Mouse (Mus musculus) midbrain, embryonic 11.5 days (tissue): ENCODE results near the gene Prl2c5. TPM values are rescaled to one million over a fixed set of nuclear protein-coding genes. Genes with fewer than 3 reads are reported as not detected.
"Not testable (repeated sequence)": the region's sequence is repeated elsewhere in the genome, so short reads cannot be mapped to it uniquely, and the experiment has no call there.

ENCODE experiments used
- ATAC-seq: fragments of 200-750 bp; cut with Nextera tagmentation; 2 replicates; pipeline ENCODE4 v1.8.0; 2017; ENCODE audit warnings: moderate TSS enrichment, moderate library complexity; ENCODE audit not compliant: low FRiP score
- DNase-seq: peaks from one replicate; pipeline ENCODE4 v3.0.0; 2015; ENCODE audit warnings: low spot score; ENCODE audit errors: missing footprints
- H3K27ac ChIP-seq: fragments of 300-500 bp; sonication (generic); 2 replicates; pipeline ENCODE4 v1.5.1; 2014; ENCODE audit warnings: low read depth, low read length
- H3K27me3 ChIP-seq: fragments of 300-500 bp; sonication (generic); 2 replicates; pipeline ENCODE4 v1.6.1; 2014; ENCODE audit warnings: mild to moderate bottlenecking, low read length, moderate library complexity, mixed read lengths; ENCODE audit not compliant: control insufficient read depth, insufficient read depth
- H3K36me3 ChIP-seq: fragments of 300-500 bp; sonication (generic); 2 replicates; pipeline ENCODE4 v1.6.1; 2014; ENCODE audit warnings: mild to moderate bottlenecking, low read length, moderate library complexity, mixed read lengths; ENCODE audit not compliant: control insufficient read depth, insufficient read depth
- H3K4me1 ChIP-seq: fragments of 300-500 bp; sonication (generic); 2 replicates; pipeline ENCODE4 v1.6.1; 2014; ENCODE audit warnings: low read length; ENCODE audit not compliant: control insufficient read depth, insufficient read depth
- H3K4me2 ChIP-seq: fragments of 300-500 bp; sonication (generic); 2 replicates; pipeline ENCODE4 v1.6.1; 2014; ENCODE audit warnings: mild to moderate bottlenecking, moderate library complexity
- H3K4me3 ChIP-seq: fragments of 300-500 bp; sonication (generic); 2 replicates; pipeline ENCODE4 v1.5.1; 2014; ENCODE audit warnings: low read depth, low read length
- H3K9ac ChIP-seq: fragments of 300-500 bp; sonication (generic); 2 replicates; pipeline ENCODE4 v1.6.1; 2014; ENCODE audit warnings: low read length
- H3K9me3 ChIP-seq: fragments of 300-500 bp; sonication (generic); 2 replicates; pipeline ENCODE4 v1.6.1; 2016; ENCODE audit warnings: low read length; ENCODE audit not compliant: control insufficient read depth
- WGBS: fragments of 180-500 bp; shearing (Covaris S2); extraction: QIAGEN DNeasy Blood & Tissue Kit; methylation state at CpG from one replicate; pipeline ENCODE4 v1.1.7; 2014; 5-methylcytosine and 5-hydroxymethylcytosine counted together
- polyA plus RNA-seq: library from polyadenylated mRNA; unstranded; fragments of >200 nt; fragmentation: Nextera tagmentation; extraction: Ambion mirVana; gene quantifications from 2 replicates; pipeline ENCODE4 v1.2.1, GENCODE M21; 2014

The Prl2c5 gene
- not detected in 2 replicates for polyA plus RNA-seq

GRCm38 (mm10) chr13:13182415-13182814, at the start of gene Prl2c5:
Prl2c5 (plus strand) TSS chr13:13182715.
- H3K4me2 ChIP-seq = not testable (repeated sequence)

GRCm38 (mm10) chr13:13162777-13163485, 19.6 kb upstream of the Prl2c5 start:
- H3K9me3 ChIP-seq, H3K4me1 ChIP-seq, DNase-seq, H3K27ac ChIP-seq, H3K4me3 ChIP-seq, H3K27me3 ChIP-seq, H3K4me2 ChIP-seq, H3K36me3 ChIP-seq, ATAC-seq, H3K9ac ChIP-seq: not testable (repeated sequence)
- 66% methylated on average over 4 of the region's 7 CpGs for WGBS

More at GRCm38 (mm10) chr13:13182415-13182814, at the start of gene Prl2c5:
- H3K9ac ChIP-seq, DNase-seq, H3K27me3 ChIP-seq, H3K4me3 ChIP-seq, H3K9me3 ChIP-seq, H3K4me1 ChIP-seq, ATAC-seq, H3K27ac ChIP-seq, H3K36me3 ChIP-seq: not testable (repeated sequence)
- 59% methylated on average over 2 of the region's 2 CpGs for WGBS

GRCm38 (mm10) chr13:13168631-13169030, 13.9 kb upstream of the Prl2c5 start:
- not testable (repeated sequence) for H3K27ac ChIP-seq, H3K27me3 ChIP-seq, DNase-seq

GRCm38 (mm10) chr13:13173616-13174136, 8.8 kb upstream of the Prl2c5 start:
- not testable (repeated sequence) for H3K27ac ChIP-seq, H3K36me3 ChIP-seq, H3K4me2 ChIP-seq, H3K9me3 ChIP-seq, H3K27me3 ChIP-seq, DNase-seq, H3K4me3 ChIP-seq, H3K9ac ChIP-seq, ATAC-seq, H3K4me1 ChIP-seq
- WGBS = 70% methylated on average over 1 of the region's 1 CpGs

More at GRCm38 (mm10) chr13:13168631-13169030, 13.9 kb upstream of the Prl2c5 start:
- not testable (repeated sequence) for H3K4me3 ChIP-seq, H3K4me1 ChIP-seq, H3K4me2 ChIP-seq, ATAC-seq, H3K36me3 ChIP-seq, H3K9ac ChIP-seq, H3K9me3 ChIP-seq
- WGBS = 75% methylated on average over 2 of the region's 2 CpGs

GRCm38 (mm10) chr13:13175736-13176135, 6.8 kb upstream of the Prl2c5 start:
- not testable (repeated sequence) for H3K4me3 ChIP-seq, H3K9ac ChIP-seq, H3K36me3 ChIP-seq, H3K4me2 ChIP-seq, H3K27ac ChIP-seq, H3K9me3 ChIP-seq, H3K4me1 ChIP-seq, ATAC-seq, H3K27me3 ChIP-seq, DNase-seq
- 83% methylated on average over 2 of the region's 2 CpGs for WGBS

- not testable (repeated sequence) for H3K9ac ChIP-seq, H3K9me3 ChIP-seq, H3K4me2 ChIP-seq, H3K4me1 ChIP-seq, DNase-seq, ATAC-seq, H3K27me3 ChIP-seq, H3K27ac ChIP-seq, H3K4me3 ChIP-seq, H3K36me3 ChIP-seq
Measured at GRCm38 (mm10) chr13:13211168-13211567, 28.7 kb downstream of the Prl2c5 start.

- 95% methylated on average over 2 of the region's 2 CpGs for WGBS
- not testable (repeated sequence) for H3K27ac ChIP-seq, H3K36me3 ChIP-seq, H3K4me3 ChIP-seq, ATAC-seq, H3K27me3 ChIP-seq, H3K9me3 ChIP-seq, H3K9ac ChIP-seq, H3K4me1 ChIP-seq, DNase-seq, H3K4me2 ChIP-seq
Measured at GRCm38 (mm10) chr13:13216363-13216762, 33.8 kb downstream of the Prl2c5 start.

GRCm38 (mm10) chr13:13220231-13220630, 37.7 kb downstream of the Prl2c5 start:
- ATAC-seq, H3K4me3 ChIP-seq, H3K4me1 ChIP-seq, H3K27me3 ChIP-seq, H3K36me3 ChIP-seq, H3K27ac ChIP-seq, H3K9me3 ChIP-seq, H3K9ac ChIP-seq, H3K4me2 ChIP-seq: not testable (repeated sequence)
- 74% methylated on average over 5 of the region's 5 CpGs for WGBS
- DNase-seq = peak; percentile 65

GRCm38 (mm10) chr13:13237456-13237855, 54.9 kb downstream of the Prl2c5 start:
- H3K27me3 ChIP-seq, H3K9ac ChIP-seq, H3K4me3 ChIP-seq, H3K27ac ChIP-seq, H3K36me3 ChIP-seq, H3K4me2 ChIP-seq, DNase-seq, H3K4me1 ChIP-seq, H3K9me3 ChIP-seq, ATAC-seq: not testable (repeated sequence)
- 0% methylated on average over 1 of the region's 1 CpGs for WGBS
